Mouse (Mus musculus) adrenal gland, postnatal 4 days (tissue): Measurements from ENCODE around the gene Ppp1r14b. TPM values are rescaled to one million over a fixed set of nuclear protein-coding genes. Genes with fewer than 3 reads are reported as not detected.

ENCODE experiments used
- DNase-seq, 2 experiments: peaks; one replicate each; pipeline ENCODE4 v3.0.0; 2021 to 2022; ENCODE audit warnings: low spot score in 2 of 2, mixed read lengths in 2 of 2
- total RNA-seq, 2 experiments: library from RNA; stranded (reverse); gene quantifications; 2 replicates each; pipeline ENCODE4 v1.2.3; 2021

Ppp1r14b gene
- total RNA-seq, 2 experiments from 2014 or later, result 292 to 312 TPM

DNA sequence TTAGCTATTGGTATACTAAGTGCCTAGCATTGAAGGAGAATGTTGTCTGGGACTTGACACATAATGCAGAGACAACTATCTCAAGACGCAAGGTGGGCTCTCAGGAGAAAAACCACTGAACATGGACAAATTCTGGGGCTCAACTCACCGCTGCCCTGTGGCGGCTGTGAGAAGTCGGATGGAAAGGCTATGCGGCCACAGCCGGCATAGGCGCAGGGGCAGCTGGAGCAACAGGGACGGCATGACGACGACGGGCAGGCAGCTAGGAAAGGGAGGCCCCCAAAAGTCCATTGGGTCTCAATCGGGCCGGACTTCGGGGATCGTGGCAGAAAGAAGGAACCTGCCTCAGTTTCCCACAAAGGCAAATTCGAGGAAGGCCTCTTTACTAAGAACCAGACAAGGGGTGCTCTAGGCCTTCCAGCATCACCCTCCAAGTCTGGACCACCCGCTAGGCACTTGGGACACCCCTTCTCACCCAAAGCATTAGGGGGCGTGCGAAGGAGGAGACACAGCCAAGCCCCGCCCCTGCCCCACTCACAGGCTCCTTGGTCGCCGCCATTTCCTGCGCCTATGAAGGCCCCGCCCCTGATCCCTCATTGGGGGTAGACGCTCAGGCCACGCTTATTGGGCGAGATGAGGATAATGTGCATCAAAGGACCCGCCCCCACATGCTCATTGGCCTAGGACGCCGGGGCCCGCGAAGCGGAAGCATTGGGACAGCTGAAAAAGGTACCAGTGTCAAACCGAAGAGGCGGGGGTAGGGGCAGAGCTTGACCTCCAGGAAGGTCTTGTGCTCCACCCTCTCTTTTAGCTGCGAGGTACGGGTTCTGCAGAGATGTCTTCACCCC lies 17.5 kb downstream of the Ppp1r14b start, which contains the start of gene Dnajc4:
TSS of gene Dnajc4 (minus strand) at position 562 of the 848 bp plus-strand sequence.
- peak; percentile 89 to 97 for DNase-seq

DNA sequence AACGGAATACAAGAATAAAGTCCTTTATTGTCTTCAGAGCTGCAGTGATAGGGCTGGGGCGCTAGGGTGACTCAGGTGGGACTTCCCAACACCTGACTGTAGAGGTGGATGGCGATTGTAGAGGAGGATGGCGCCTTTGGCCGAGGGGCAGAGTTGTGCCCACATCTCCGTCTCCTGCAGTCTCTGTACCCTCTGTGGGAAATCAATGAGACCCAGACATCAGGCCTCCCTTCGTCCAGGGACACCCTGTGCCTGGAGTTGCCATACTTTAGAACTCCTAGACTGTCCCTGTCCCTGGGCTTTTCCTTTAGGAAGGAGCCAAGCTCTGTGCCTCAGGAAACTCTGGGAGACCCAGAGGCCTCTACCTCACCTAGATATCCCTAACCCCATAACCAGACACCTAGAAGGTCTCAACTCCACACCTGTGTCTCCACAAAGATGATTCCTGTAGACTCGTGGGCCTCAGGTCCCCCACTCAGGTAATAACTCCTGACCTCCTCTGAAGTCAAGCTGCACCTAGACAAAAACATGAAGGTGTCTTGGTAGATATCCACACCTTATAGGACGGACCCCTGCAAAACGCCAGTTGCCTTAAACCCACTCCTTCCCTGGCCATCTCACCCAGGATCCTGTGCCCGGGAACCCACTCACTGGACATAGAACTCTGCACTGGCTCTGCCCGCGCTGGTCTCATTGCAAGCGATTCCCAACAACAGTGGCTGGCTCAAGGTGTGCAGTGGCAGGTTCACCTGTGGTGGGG lies 18.4 kb downstream of the Ppp1r14b start:
- no peak for DNase-seq

DNA sequence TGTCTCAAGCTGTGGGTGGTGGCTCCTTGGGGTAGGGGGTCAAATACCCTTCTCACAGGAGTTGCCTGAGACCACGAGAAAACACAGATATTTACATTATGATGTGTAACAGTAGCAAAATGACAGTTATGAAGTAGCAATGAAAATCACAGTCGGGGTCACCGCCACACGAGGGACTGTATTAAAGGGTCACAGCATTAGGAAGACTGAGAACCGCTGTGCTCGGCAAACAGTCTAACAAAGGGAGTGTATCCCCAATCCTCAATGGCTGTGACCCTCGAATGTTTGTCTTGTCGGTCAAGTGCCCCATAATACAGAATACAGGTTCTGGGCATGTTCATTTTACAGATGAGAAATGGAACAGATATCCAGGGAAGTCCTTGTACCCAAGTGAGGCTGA lies 19.2 kb downstream of the Ppp1r14b start:
- no peak for DNase-seq

DNA sequence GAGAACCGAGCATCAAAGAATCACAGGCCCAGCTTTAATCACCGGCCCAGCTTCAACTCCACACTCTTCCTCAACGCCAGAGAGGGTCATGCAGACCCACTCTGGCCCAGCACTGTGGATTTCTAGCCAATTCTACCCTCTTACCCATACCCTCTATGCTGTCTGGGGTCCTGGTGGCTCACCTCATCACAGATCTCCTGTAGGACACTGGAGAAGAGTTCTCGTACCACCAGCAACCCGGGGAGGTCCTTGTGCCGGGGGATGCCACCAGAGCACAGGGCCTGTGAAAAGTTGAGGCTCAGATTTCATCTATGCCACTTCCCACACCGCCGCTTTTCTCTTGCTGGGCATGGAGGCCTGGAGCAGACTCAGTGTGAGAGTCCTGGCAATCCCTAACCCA lies 19.7 kb downstream of the Ppp1r14b start:
- DNase-seq, result no peak

DNA sequence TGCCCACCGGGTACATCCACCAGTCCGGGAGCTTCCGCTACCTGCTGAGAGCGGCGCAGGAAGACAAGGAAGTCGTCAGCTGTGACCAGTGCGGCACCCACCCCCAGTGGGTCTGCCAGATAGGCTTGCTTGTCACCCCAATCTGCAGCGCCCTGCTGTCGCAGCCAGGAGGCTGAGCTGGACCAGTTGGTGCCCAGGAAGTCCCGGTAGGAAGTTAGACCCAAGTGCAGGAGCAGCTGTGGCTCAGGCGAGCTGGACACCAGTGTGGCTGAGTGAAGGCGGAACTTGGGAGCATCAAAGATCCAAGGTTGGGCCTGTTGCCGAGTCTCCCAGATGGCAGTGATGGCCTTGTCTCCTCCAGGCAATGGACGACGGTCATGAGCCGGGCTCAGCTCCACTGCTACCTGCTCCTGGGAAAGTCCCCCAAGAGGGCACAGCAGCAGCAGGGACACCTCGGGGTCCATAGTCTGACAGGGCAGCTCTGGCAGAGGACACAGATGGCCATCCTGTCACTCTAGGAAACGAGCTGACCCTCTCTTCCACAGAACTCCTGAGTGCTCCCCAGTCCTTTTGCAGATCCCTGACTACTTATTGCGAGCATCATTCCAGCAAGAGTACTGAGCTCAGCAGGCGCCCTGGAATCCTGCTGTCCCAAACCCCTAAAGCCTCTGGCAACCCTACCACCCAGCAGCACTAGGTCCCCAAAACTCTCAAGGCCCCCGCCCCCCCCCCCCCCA lies 20.7 kb downstream of the Ppp1r14b start:
- DNase-seq, result no peak

DNA sequence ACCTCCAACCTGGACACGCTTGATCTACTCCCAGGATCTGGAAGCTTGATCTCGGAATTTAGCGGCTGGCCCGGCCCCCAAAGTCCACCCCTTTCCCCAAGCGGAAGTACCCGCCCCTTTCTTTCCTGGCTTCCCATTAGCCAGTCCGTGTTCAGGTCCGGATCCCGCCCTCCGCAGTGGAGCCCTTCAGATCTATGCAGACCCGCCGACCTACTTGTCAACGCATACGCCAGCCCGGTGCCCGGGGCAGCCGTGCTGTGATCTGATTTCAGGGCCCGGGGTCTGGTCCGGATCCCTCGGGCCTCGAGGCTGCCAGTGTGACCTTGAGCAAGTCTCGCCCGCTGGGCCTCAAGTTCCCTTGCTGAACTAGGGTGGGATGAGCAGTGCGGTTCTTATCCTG lies 21.2 kb downstream of the Ppp1r14b start, which contains the start of the genes Nudt22 and Trpt1:
TSS of gene Nudt22 (minus strand) at position 112 of the 400 bp plus-strand sequence.
TSS of gene Trpt1 (plus strand) at position 126 of the 400 bp plus-strand sequence.
- DNase-seq, result peak; percentile 69 to 82

DNA sequence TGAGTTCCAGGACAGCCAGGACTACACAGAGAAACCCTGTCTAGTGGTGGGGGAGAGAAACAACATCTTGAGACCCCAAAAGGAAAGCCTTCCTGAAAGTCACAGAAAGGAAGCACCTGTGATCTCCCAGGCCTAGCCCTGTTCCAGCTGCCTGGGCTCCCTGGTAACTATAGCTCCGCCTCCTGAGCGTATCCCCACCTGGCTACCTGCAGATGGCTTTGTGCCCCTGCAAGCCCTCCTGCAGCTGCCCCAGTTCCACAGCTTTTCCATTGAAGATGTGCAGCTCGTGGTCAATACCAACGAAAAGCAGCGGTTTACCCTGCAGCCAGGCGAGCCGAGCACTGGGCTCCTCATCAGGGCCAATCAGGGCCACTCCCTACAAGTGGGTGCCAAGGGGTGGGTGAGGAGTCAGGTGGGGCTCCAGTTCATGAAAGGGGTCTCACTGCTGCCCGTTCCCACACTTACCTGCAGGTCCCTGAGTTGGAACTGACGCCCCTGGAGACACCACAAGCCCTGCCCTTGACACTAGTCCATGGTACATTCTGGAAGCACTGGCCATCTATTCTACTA lies 23.0 kb downstream of the Ppp1r14b start:
- DNase-seq, result no peak

DNA sequence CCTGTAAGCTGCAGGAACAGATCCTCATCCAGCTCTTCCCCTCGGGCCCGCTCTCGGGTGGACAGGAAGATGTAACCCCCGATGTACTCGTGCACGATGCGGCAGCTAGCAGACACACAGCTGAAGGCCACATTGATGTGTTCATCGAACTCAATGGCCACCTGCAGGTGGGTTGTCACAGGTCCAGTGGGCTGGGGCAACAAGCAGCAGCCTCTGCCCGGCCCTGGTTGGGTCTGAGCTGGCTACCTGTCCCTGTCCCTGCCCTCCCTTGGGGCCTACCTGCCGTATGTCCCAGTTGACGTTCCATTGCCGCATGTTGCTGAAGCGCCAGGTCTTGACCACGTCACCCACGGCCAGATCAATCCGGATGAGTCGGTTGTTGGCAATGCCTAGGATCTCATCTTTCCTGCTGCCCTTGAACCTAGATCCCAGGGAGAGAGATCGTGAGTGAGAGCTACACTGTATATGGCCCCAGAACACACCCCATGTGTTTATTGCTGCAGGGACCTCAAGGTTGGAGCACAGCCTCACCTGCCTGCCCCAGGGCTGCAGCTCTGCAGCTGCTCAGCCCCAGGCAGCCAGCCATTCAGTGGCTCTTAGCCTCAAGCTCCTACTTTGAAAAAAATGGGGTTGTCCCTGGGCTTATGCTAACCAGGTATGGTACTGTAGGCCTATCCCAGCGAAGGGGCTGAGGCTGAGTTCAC lies 24.7 kb downstream of the Ppp1r14b start:
- DNase-seq, result no peak

DNA sequence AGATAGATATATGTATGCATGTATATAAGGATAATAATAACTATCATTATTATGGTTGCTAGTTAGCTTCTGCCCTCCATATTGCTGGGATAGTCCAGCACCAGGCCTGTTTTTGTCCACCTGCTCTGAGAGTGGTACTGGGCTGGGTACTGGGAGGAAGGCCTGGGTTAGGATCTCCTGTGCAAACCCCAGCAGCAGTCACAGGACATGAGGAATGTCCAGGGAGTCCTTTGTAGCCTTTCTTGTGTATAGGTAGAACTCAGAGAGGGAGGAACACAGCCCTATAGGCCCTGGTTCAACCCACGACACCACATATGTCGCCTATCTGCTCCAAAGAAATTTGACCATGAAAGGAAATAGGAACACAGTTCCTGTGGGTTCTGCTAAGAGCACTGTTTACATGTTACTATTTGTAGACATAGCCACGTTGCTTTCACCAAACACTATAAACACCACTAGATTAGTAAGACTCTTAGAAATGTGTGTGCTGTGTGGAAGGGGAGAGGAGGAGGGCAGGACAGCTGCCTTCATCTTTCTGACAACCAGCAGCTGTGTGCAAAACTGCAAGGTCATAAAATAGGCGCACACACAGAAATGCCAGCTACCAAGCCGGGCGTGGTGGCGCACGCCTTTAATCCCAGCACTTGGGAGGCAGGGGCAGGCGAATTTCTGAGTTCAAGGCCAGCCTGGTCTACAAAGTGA lies 32.3 kb downstream of the Ppp1r14b start:
- no peak for DNase-seq

DNA sequence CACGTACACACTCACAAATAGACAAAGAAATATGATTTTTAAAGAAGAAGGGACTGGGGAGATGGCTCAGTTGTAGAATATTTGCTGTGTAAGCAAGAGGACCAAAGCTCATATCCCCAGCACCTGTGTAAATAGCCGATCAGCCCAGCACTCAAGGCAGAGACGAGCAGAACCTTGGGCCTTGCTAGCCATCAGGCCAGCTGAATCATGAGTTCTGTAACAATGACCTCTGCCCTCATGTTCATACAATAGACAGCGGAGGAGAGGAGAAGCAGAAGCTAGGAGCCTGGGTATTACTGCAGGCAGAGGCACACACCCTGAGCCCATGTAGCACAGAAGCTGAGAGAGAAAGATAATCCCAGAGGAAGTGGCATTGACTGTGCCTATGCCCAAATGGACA lies 37.7 kb downstream of the Ppp1r14b start:
- no peak for DNase-seq

DNA sequence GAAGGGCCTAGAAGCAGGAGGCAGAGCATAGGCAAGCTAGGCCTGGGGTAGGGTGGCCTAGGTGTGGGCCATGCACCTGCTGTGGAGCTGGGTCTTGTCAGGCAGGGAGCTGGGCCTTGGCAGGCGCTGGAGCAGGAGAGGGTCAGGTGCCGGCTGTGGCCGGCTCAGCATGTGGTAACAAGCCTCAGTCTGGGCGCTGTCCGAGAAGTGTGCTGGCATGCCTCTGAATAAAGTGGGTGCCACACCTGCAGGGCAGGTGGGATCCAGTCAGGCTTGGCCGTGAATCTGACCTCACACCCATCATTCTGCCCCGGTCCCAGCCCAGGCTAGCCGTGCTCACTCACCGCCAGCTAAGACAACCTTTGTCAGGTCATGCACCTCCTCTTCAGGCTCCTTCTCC lies 39.2 kb downstream of the Ppp1r14b start:
- no peak for DNase-seq

DNA sequence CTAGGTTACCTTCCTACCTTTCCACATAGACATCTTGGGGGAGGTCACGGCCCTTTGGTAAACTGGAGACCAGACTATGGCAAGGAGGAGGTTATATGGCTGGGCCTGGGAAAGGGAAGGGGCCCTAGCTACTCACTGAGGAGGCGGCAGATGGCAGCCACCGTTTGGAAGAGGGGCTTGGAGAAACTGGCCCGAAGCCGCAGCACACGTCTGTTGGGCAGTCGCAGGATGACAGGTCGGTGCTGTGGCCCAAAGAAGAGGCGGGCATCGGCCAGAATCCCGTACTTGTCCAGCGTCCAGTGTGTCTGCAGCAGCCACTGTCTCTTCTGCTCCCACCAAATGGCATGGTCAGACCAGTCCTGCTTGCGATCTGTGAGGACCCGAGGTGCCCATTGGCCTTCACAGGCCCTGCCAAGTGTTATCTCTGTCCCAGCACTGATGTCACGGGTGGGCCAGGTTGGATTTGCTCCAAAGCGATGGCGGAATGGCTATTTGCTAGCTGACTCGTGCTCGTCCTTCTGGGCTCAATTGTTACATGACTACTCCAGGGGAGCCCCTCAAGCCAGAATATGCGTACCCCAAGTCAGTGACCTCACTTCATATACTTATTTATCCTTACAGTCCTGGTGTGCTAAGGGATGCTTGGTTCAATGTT lies 39.8 kb downstream of the Ppp1r14b start:
- no peak for DNase-seq

DNA sequence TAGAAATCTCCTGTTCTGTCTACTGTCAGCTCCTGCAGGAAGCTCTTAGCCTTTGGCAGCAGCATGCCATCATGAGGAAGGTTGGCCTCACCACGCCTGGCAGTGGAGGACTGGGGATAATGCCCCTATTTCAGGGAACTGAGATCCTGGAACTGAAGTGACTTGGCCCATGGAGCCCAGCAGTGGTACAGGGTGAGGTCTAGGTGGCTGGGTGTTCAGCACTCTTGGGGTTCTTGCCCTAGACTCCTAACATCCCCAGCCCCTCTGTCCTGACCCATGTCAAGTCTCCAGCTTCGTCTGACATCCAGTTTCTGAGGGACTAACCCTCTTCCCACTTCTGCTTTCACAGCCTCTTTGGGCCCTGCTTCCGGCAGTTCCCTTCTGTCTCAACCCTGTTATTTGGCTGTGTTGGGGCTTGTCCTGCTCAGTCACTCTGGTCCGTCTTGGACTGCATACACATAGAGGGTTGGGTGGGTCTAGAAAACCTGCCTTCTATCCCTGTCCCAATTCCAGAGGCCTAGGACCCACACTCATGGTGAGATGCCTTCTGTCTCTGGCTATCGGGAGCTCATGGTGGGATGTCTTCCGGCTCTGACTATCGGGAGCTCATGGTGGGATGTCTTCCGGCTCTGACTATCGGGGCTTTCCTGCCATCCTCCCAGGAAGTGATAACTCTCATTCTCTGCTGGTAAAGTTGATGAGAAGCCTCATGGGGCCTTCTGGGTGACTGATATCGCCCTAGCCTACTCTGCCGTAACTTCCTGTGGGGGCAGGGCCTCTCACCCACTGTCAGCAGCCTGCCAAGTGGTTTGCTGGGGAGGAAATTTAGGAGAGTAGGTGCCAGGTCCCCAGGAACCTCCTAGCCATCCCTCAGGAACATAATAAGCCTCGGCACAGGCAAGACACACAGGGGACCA lies 43.0 kb downstream of the Ppp1r14b start:
- DNase-seq, result no peak

DNA sequence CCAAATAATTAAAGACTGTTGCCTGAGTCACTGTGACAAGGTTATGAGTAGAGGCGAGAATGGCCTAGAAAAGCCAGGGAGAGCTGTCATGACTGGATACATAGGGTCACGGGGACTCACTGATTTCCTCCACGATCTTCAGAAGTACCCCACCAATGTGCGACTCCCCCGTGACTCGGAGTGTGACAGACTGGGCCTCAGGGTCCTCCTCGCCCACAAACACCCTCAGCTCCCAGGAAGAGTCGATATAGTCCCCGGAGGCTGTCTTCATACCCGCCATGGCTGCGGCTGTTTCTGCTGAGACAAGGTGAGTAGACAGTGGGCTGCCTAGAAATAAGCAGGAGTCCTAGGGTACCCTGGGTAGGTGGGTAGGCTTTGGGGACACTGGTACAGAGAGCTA lies 43.8 kb downstream of the Ppp1r14b start:
- DNase-seq, result no peak

DNA sequence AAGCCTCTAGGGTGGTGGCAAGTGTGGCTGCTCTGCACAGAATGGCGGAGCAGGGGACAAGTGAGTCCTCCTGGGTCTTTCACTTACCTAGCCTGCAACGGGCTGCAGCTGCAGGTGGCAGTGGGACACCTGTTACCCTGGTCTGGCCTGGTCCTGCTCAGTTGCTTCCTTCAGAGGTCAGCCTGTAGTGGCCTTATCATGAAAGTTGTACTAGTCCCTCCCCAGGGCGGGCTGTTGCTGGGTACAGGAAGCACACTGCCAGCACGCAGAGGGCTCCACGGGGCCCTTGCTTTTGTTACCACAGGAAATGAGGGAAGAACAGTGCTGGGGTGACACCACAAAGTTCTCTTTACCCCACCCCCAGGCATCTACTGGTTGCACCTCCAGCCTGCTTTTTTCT lies 44.4 kb downstream of the Ppp1r14b start, which contains the start of gene Fermt3:
TSS of gene Fermt3 (minus strand) at position 279 of the 400 bp plus-strand sequence.
- no peak for DNase-seq

DNA sequence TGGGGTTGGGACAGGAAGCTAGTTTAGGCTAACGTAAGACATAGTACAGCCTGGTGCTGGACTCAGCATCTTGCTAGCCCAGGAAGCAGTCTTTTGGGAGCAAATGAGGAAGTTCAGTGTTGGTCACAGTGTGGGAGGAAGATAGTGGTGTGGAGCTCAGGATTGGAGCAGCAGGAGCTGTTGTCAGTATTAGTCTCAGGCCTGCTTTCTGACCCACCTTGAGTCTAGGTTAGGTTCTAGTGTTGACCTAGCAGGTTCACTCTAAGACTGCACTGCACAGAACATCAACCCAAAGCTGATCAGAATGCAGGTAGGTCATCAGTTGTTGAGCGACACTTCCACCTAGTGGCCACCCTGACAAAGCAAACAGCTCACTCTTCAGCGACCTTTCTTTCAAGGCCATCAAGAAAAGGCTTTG lies 45.5 kb downstream of the Ppp1r14b start:
- no peak for DNase-seq
